Mouse (Mus musculus): ENCODE measurements around the gene Gm960. TPM values are rescaled to one million over a fixed set of nuclear protein-coding genes. Genes with fewer than 3 reads are reported as not detected.

Gm960 gene
- polyA plus RNA-seq, 1 experiment from 2014 or later, result 3.4 TPM

GRCm38 (mm10) chr19:4583856-4584255, 114.6 kb downstream of the Gm960 start:
- Histone ChIP-seq H3K9ac (ENCODE audit: low read depth, low read length) (no peak overlapping the region), H3K27me3 (ENCODE audit: control insufficient read depth, insufficient read depth, low read length) (no peaks in the 10 kb centered on the region), H3K4me2 (replicated peaks; ENCODE audit: low read depth, low read length) (no peak overlapping the region), H3K4me3 (ENCODE audit: low read length) (no peak overlapping the region), H3K4me1 (ENCODE audit: control insufficient read depth, insufficient read depth, low read length) (no peaks in the 10 kb centered on the region), H3K9me3 (ENCODE audit: control insufficient read depth, low read length) (no peaks in the 10 kb centered on the region), H3K36me3 (ENCODE audit: control insufficient read depth, insufficient read depth, low read length) (no peaks in the 10 kb centered on the region), H3K27ac (ENCODE audit: low read depth, low read length) (no peak overlapping the region)
- no peak for ATAC-seq (ENCODE audit: low FRiP score, low TSS enrichment)
- 73% methylated on average over 2 of the region's 2 CpGs for WGBS

- 79% methylated on average over 5 of the region's 5 CpGs for WGBS
- no peak for ATAC-seq (ENCODE audit: low FRiP score, low TSS enrichment)
- no peaks in the 10 kb centered on the region for H3K4me1 ChIP-seq (ENCODE audit: control insufficient read depth, insufficient read depth, low read length)
- H3K36me3 ChIP-seq (ENCODE audit: control insufficient read depth, insufficient read depth, low read length), result no peaks in the 10 kb centered on the region
- H3K4me3 ChIP-seq (ENCODE audit: low read length), result no peak overlapping the region
- H3K9ac ChIP-seq (ENCODE audit: low read depth, low read length), result no peak overlapping the region
- no peaks in the 10 kb centered on the region for H3K27me3 ChIP-seq (ENCODE audit: control insufficient read depth, insufficient read depth, low read length)
- no peak overlapping the region for H3K4me2 ChIP-seq (replicated peaks; ENCODE audit: low read depth, low read length)
- no peak overlapping the region for H3K27ac ChIP-seq (ENCODE audit: low read depth, low read length)
- H3K9me3 ChIP-seq (ENCODE audit: control insufficient read depth, low read length), result no peaks in the 10 kb centered on the region
These were observed 119.2 kb downstream of the Gm960 start for GRCm38 (mm10) chr19:4579296-4579695.

- H3K27ac ChIP-seq (ENCODE audit: low read depth, low read length), result no peak overlapping the region
- no peaks in the 10 kb centered on the region for H3K27me3 ChIP-seq (ENCODE audit: control insufficient read depth, insufficient read depth, low read length)
- no peak overlapping the region for H3K4me2 ChIP-seq (replicated peaks; ENCODE audit: low read depth, low read length)
- no peaks in the 10 kb centered on the region for H3K9me3 ChIP-seq (ENCODE audit: control insufficient read depth, low read length)
- no peak overlapping the region for H3K9ac ChIP-seq (ENCODE audit: low read depth, low read length)
- no peaks in the 10 kb centered on the region for H3K36me3 ChIP-seq (ENCODE audit: control insufficient read depth, insufficient read depth, low read length)
- no peak for ATAC-seq (ENCODE audit: low FRiP score, low TSS enrichment)
- WGBS, result 55% methylated on average over 2 of the region's 2 CpGs
- H3K4me1 ChIP-seq (ENCODE audit: control insufficient read depth, insufficient read depth, low read length), result no peaks in the 10 kb centered on the region
- H3K4me3 ChIP-seq (ENCODE audit: low read length), result no peak overlapping the region
These were observed 119.7 kb downstream of the Gm960 start for GRCm38 (mm10) chr19:4578799-4579198.

Small RNA genes lying within 50 kb of the gene (microRNA-seq; reads per million reads assigned to microRNA genes)
- 1.7 reads per million for gene Mir6986

Other genes with a start within 250 kb of the Gm960 start
- gene Syt12, start 221.2 kb downstream of the Gm960 start, polyA plus RNA-seq (2014; fragmentation: Nextera tagmentation; extraction: Ambion mirVana), result 2.2 and 2.4 TPM in 2 replicates
- not detected in 2 replicates for gene 2010003K11Rik, start 200.1 kb downstream of the Gm960 start, polyA plus RNA-seq (2014; fragmentation: Nextera tagmentation; extraction: Ambion mirVana)
- gene Pcx, start 188.2 kb downstream of the Gm960 start, polyA plus RNA-seq (2014; fragmentation: Nextera tagmentation; extraction: Ambion mirVana), result 10.0 and 16.7 TPM in 2 replicates
- gene Lrfn4, start 83.0 kb downstream of the Gm960 start, polyA plus RNA-seq (2014; fragmentation: Nextera tagmentation; extraction: Ambion mirVana), result 12.6 and 15.4 TPM in 2 replicates
- 73.1 and 85.0 TPM in 2 replicates for gene Rce1, start 73.0 kb downstream of the Gm960 start, polyA plus RNA-seq (2014; fragmentation: Nextera tagmentation; extraction: Ambion mirVana)
- 1.8 and 2.9 TPM in 2 replicates for gene Sptbn2, start 12.5 kb upstream of the Gm960 start, polyA plus RNA-seq (2014; fragmentation: Nextera tagmentation; extraction: Ambion mirVana)
- gene Rbm4b, start 57.8 kb upstream of the Gm960 start, polyA plus RNA-seq (2014; fragmentation: Nextera tagmentation; extraction: Ambion mirVana), result 69.2 and 79.8 TPM in 2 replicates
- 64.7 and 69.6 TPM in 2 replicates for gene Rbm4, start 95.2 kb upstream of the Gm960 start, polyA plus RNA-seq (2014; fragmentation: Nextera tagmentation; extraction: Ambion mirVana)
- gene Gm21992, start 112.9 kb upstream of the Gm960 start, polyA plus RNA-seq (2014; fragmentation: Nextera tagmentation; extraction: Ambion mirVana), result 30.6 and 41.2 TPM in 2 replicates
- gene Rbm14, start 113.0 kb upstream of the Gm960 start, polyA plus RNA-seq (2014; fragmentation: Nextera tagmentation; extraction: Ambion mirVana), result 71.4 and 102 TPM in 2 replicates
- 53.5 and 57.4 TPM in 2 replicates for gene Ccs, start 140.7 kb upstream of the Gm960 start, polyA plus RNA-seq (2014; fragmentation: Nextera tagmentation; extraction: Ambion mirVana)
- gene Ccdc87, start 140.7 kb upstream of the Gm960 start, polyA plus RNA-seq (2014; fragmentation: Nextera tagmentation; extraction: Ambion mirVana), result not detected in 2 replicates
- 36.2 and 43.6 TPM in 2 replicates for gene Ctsf, start 156.5 kb upstream of the Gm960 start, polyA plus RNA-seq (2014; fragmentation: Nextera tagmentation; extraction: Ambion mirVana)
- 12.8 and 13.8 TPM in 2 replicates for gene Actn3, start 179.2 kb upstream of the Gm960 start, polyA plus RNA-seq (2014; fragmentation: Nextera tagmentation; extraction: Ambion mirVana)
- gene Zdhhc24, start 180.0 kb upstream of the Gm960 start, polyA plus RNA-seq (2014; fragmentation: Nextera tagmentation; extraction: Ambion mirVana), result 8.3 and 9.4 TPM in 2 replicates
- 6.3 and 6.8 TPM in 2 replicates for gene Bbs1, start 208.0 kb upstream of the Gm960 start, polyA plus RNA-seq (2014; fragmentation: Nextera tagmentation; extraction: Ambion mirVana)
- 70.1 and 87.4 TPM in 2 replicates for gene Dpp3, start 229.6 kb upstream of the Gm960 start, polyA plus RNA-seq (2014; fragmentation: Nextera tagmentation; extraction: Ambion mirVana)
- gene Peli3, start 244.5 kb upstream of the Gm960 start, polyA plus RNA-seq (2014; fragmentation: Nextera tagmentation; extraction: Ambion mirVana), result 1.5 and 3.8 TPM in 2 replicates